Mouse (Mus musculus) gastrocnemius, postnatal 25 days (tissue): ENCODE measurements around the gene Tekt5. TPM values are rescaled to one million over a fixed set of nuclear protein-coding genes. Genes with fewer than 3 reads are reported as not detected.

Experiments used
- DNase-seq: peaks from one replicate; pipeline ENCODE4 v3.0.0; 2022
- total RNA-seq, 2 experiments: library from RNA; stranded (reverse); gene quantifications; 1 replicate in 1 of 2; 2 replicates in 1 of 2; pipeline ENCODE4 v1.2.3; 2021

Gene Tekt5
- total RNA-seq, 2 experiments from 2014 or later, result not detected

DNA sequence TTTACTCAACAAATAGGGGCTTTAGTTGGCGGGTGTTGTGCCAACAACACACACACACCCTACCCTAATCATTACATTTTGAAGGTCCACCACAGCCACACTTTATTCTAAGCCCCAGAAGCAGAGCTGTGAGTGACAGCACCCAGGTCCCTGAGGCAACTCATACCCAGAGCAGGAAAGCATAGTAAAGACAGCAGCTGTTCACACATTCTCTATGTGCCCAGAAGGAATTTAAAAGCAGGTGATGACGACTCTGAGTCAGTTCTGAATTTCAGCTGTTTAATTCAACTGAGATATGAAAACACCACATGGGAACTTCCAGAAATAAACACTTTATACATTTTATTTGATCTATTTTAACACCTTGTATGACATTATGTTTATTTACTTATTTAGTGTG, 15.8 kb downstream of the Tekt5 start:
- DNase-seq, result no peak

- DNase-seq, result no peak
Observed at GRCm38 (mm10) chr16:10377286-10377685, 18.0 kb downstream of the Tekt5 start.

GRCm38 (mm10) chr16:10374254-10375011, 20.9 kb downstream of the Tekt5 start:
- peak; percentile 28 for DNase-seq

DNA sequence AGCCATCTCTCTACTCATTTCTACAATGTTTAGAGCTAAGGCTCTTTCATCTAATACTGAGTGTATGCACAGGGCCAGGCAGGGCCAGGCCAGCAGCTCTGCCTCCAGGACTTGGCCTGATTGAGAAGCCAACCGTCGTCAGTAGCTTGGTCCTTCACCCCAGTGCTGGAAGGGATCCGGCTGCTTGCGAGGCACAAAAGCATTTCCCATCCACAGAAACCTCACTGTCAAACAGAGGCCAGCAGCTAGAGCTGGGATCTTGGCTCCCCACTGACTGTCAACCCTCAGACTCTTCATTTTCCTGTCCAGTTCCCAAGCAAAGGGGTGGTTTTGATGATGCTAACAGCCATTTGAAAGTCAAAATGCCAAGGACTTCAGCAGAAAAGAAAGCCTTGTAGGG, 22.9 kb downstream of the Tekt5 start:
- peak; percentile 34 for DNase-seq

GRCm38 (mm10) chr16:10369996-10370395, 25.3 kb downstream of the Tekt5 start:
- DNase-seq, result no peak

DNA sequence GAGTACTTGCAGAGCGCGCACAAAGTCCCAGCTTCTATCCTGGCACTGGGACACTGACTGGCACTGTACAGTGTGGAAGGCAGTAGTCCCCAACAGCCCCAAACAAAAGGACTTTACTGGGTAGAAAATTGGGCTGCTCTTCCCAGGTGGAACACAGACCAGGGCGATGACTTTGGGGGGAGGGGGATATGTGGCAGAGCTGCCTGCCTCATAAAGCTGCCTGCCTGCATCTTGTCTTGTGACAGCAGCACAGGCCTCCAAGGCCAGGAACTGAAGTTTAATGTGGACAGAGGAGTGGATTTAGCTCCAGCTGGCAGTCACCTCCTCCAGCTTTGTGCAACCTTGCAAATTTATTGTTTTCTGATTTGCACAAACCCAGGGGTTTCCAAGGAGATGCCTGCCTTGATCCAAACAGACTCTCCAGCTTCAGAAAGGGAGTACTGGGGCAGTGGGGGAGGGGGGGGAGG, 25.8 kb downstream of the Tekt5 start:
- peak; percentile 33 for DNase-seq

DNA sequence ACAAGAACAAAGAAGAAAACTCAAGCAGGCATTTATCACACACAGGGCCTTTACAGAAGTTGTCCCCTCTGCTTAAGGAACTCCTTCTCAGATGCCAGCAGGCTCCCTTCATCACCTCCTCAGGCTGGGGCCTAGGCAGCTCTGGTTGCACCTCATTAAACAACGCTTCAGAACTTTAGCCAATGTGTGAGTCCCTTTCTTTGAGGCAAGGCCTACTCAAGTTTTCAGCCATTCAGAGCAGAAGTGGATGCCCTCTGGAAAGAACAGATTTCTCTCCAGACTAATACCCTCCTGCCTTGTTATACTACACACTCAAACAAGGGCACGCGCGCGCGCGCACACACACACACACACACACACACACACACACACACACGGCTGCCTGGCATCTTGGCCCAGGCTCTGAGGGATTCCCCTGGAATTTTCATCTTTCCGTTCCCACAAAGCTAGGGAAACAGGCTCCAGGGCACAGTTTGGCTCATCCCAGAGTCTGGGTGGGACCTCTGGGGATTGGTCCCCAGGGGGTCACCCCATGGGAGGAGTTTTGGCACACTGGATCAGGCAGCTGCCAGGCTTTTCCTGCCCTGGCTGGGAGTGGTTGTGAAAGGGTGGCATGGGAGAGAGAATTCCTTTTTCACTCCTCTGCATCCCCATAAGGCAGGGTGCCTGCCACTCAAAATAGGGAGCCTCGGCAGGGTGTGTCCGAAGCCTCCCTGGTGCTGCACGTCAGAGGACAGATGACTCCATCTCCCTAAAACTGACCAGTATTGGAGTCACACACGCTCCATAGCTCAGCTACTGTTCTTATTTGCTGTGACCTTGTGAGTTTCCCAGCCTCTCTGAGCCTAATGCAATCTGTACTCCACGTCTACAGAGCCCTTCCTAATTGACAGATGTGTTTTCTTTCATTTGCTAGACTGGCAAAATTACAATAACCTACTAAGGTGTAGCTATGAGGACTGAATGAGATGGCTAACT, 28.8 kb downstream of the Tekt5 start:
- DNase-seq, result peak; percentile 25

DNA sequence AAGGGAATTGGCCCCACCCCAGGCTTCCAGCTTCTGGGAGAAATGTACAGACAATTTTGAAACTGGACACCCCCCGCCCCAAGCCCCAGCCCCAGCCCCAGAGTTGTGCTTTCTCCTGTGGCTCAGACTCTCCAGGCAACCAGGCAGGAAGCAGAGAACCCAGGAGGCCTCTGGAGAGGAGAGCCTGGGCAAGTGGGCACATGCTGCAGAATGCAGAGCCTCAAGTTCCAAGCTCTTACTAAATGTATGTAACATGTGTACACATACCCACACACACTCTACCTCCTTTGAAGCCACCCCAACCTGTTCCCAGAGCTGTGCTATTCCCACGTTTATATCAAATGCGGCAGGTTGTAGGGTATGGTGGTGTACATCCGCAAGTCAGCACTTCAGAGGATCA, 29.5 kb downstream of the Tekt5 start:
- no peak for DNase-seq

- no peak for DNase-seq
Observed at GRCm38 (mm10) chr16:10363061-10363460, 32.2 kb downstream of the Tekt5 start.

DNA sequence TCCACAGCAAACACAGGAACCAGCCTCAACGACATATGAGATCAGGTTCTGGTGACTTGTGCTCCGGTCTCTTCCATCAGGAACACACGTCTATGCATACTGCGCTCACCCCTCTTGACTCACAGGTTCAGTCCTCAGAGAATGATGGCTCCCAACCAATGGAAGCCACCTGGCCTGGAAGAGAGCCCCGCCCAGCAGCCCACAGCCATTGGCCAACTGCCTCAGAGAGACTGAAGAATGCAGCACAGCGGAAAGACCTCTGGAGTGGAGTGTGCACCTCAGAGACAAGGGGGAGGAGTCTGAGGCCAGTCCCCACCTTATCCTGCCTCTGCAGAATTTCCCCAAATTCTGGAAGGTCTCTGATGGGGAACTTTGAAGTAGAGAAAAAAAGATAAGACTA, 36.0 kb downstream of the Tekt5 start:
- DNase-seq, result no peak

DNA sequence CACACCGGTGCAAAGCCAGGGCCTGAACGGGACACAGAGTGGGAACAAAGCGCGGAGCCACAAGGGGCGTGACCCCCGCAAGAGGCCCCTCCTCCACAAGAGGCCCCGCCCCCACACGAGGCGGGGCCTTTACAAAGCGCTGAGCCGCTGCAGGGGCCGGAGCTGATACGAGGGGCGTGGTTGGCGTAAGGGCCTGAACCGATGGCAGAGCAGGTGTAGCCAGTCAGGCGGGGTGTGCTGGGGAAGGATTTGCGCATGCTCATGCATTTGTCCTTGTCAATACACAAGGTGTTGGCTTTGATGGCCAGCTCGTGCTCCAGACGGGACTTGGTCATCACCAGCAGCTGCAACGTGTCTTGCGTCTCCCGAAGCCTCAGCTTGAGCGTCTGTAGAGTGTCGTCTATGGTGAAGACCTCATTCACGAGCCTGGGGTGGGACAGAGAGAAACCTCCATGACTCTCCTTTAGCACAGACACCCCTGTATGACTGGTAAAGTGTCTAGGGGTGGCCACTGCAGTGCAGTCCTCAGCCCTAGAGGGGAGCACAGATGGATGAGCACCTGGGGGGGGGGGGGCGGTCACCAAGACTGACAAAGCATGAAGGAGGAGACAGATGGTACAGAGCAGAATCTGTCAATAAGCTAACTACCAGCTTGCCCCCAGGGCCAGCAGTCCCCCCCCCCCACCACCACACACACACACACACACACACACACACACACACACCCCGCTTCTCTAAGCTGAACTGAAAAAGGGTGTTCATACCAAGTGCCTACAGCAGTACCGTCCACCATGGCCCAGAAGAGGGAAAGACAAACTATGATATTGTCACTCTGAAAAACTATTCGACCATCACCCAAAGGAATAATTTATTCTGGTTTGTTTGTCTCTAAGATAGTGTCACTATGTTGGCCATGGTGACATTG, 37.0 kb downstream of the Tekt5 start:
- no peak for DNase-seq

- DNase-seq, result no peak
Observed at GRCm38 (mm10) chr16:10355004-10355403, 40.3 kb downstream of the Tekt5 start.

- no peak for DNase-seq
Observed at GRCm38 (mm10) chr16:10351050-10351636, 44.1 kb downstream of the Tekt5 start.

DNA sequence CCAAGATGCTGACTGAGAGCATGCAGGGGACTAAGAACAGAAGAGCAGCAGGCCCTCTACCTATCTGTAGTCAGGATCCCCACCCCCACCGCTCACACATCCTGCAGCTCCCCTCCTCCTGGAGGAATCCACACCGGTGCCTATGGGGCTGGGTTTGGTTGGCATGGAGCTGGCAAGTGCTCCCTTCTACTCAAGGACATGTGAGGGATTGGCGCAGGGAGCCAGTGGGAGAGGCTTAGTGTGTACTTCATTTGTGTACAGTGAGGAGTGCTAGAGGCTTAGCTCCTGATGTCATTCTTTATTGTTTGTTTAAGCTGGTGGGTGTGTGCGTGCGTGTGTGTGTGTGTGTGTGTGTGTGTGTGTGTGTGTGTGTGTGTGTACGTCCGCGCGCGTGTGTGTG, 45.4 kb downstream of the Tekt5 start:
- DNase-seq, result no peak

GRCm38 (mm10) chr16:10349436-10349835, 45.9 kb downstream of the Tekt5 start:
- no peak for DNase-seq

DNA sequence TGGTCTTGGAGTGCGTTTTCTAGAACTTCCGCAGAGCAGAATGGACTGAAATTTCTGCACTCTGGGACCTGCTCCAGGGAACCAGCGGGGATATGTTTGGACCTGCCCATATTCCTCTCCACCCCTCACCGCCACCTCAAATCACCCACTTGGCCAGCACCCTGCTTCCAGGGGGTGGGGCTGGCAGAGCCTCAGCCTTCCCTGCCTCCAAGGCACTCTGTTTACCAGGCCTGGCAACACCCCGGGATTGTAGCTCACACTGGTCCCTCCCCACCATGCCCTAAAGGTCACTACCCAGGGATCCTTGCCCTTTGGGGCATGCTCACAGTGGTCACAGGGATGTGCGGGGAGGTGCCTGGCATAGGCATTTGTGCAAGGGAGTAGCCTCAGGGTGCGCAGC, 47.7 kb downstream of the Tekt5 start:
- DNase-seq, result peak; percentile 41

DNA sequence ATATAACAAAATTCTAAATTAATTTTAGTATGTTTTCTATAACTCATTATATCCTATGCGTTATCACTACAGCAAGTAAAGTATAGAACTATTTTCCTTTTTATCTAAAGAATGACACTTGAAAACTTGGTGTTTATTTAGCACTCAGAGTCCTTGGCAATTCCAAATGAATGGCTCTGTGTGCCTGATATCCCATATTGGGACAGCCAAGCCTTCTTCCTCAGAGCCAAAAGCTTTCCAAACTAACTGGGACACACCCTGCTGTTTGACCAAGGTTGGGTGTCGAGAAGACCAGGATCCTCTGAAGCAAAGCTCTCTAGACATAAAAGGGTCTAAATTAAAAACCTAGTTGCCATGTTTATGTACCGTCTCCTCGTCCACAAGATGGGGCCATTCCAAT, 54.2 kb downstream of the Tekt5 start:
- DNase-seq, result no peak

DNA sequence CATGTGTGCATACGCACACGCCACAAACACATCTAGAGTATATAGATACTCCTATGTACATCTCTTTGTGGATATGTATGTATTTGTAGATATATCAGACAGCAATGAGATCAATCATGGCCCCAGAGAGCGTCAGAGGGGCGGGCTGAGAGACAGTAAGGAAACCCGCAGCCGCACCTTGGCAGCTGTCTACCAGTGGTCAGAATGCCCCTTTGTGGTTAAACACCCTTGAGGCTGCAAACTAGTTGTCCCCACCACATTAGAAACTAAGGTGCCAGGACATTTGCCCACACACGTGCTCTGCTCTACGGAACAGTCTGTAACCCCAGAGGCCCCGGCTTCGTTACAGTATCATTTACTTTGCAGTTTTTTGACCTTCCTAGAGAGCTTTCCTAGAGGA, 55.4 kb downstream of the Tekt5 start:
- no peak for DNase-seq

DNA sequence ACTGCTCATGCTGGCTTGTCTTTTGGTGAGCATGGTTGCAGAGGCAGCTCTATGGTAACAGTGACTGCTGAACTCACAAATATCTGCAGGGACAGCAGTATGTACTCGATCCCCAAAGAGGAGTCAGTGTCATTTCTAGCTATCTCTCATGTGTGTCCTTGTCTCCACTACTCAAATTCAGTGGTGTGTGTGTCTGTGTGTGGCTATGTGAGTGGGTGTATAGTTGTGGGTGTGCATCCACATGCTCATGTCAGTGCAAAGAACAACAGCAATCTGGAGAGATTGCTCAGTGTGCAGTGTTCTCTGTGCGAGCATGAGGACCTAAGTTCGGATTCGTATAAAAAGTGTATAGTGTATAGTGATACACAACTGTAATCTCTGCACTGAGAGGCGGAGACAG, 56.7 kb downstream of the Tekt5 start:
- DNase-seq, result no peak

DNA sequence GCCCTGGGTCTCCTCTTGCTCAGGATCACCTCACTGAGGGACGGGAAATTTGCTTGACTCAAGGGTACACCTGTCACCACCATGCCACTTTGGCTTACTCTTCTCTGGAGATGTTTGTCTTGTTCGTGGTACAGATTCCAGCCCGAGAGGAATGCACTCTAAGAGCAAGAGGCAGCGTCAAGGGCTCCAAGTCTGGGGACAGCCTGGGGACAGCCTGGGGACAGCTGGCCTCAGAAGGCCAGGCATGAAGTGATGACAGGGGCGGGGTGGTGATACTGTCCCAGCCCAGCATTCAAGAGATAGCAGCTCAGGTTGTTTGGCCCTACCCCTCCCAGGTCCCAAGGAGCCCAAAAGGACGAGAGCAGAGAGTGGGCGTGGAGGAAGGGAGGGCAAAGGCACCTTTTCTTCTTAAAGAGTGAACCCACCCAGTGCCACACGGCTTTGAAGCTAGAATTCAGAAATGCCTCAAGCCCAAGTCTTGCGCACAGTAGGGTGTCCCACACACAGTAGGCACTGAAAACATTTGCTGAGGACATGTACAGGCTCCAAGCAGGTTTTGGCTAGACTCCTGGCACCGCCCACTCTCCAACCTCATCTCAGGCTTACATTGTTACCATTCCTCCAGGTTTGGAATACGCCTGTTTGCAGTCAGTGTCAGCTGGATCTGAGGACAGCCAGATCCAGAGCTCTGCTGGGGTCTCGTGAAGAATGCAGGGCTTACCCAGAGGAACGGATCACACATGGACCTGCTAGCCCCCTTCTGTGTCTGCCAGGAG, 57.7 kb downstream of the Tekt5 start:
- DNase-seq, result no peak
